Mouse (Mus musculus) megakaryocyte, embryonic 14.5 days (primary cell): ENCODE data around the gene Syt2.

Experiments
- FLI1 ChIP-seq: IDR thresholded peaks from 2 replicates; pipeline ENCODE4 v1.6.1; 2012; ENCODE audit warnings: low read length, inconsistent platforms, mixed read lengths
- GATA1 ChIP-seq: IDR thresholded peaks from 3 replicates; pipeline ENCODE4 v1.6.1; 2012; ENCODE audit warnings: mixed read lengths, low read length, inconsistent platforms, borderline replicate concordance

- TF ChIP-seq GATA1 (no peak), FLI1 (no peak)
Observed at GRCm38 (mm10) chr1:134727256-134727655, 80.8 kb downstream of the Syt2 start.
